Mouse (Mus musculus) heart, adult 2 months (tissue): ENCODE results near the gene Nup98. TPM values are rescaled to one million over a fixed set of nuclear protein-coding genes. Genes with fewer than 3 reads are reported as not detected.

Experiments used
- DNase-seq, 2 experiments: peaks; one replicate each; pipeline ENCODE4 v3.0.0; 2021
- H3K27ac ChIP-seq: fragments of 200-600 bp; 2 replicates; pipeline ENCODE4 v1.8.1; 2022
- H3K27me3 ChIP-seq: fragments of 200-500 bp; 2 replicates; pipeline ENCODE4 v1.6.1; 2012; ENCODE audit warnings: mild to moderate bottlenecking, low read length, inconsistent platforms, mixed read lengths; ENCODE audit not compliant: control insufficient read depth, insufficient read depth
- H3K36me3 ChIP-seq: fragments of 200-500 bp; 2 replicates; pipeline ENCODE4 v1.6.1; 2012; ENCODE audit warnings: low read length, inconsistent platforms; ENCODE audit not compliant: control insufficient read depth, insufficient read depth
- H3K4me1 ChIP-seq: fragments of 200-500 bp; 2 replicates; pipeline ENCODE4 v1.6.1; 2011; ENCODE audit warnings: low read length; ENCODE audit not compliant: control insufficient read depth, insufficient read depth
- H3K4me3 ChIP-seq: fragments of 200-600 bp; 2 replicates; pipeline ENCODE4 v1.8.1; 2022
- H3K79me2 ChIP-seq: fragments of 200-500 bp; replicated peaks from 2 replicates; pipeline ENCODE4 v1.6.1; 2012; ENCODE audit warnings: mild to moderate bottlenecking, inconsistent platforms, low read length, moderate library complexity, mixed read lengths; ENCODE audit not compliant: control insufficient read depth, insufficient read depth
- H3K9ac ChIP-seq: fragments of 200-500 bp; 2 replicates; pipeline ENCODE4 v1.6.1; 2012; ENCODE audit warnings: low read depth, mild to moderate bottlenecking, control low read depth, inconsistent platforms, low read length, mixed read lengths
- CTCF ChIP-seq: fragments of 200-600 bp; IDR thresholded peaks from 2 replicates; pipeline ENCODE4 v1.8.1; 2022; ENCODE audit warnings: antibody characterized with exemption, mild to moderate bottlenecking, moderate library complexity
- EP300 ChIP-seq: fragments of 200-500 bp; IDR thresholded peaks from 2 replicates; pipeline ENCODE4 v1.6.1; 2011; ENCODE audit warnings: low read depth, low read length, control low read depth; ENCODE audit not compliant: insufficient read depth
- POLR2A ChIP-seq: fragments of 200-500 bp; IDR thresholded peaks from 2 replicates; pipeline ENCODE4 v1.6.1; 2011; ENCODE audit warnings: mild to moderate bottlenecking, low read depth, low read length, control low read depth; ENCODE audit not compliant: insufficient read depth
- WGBS: fragments of 180-500 bp; shearing (Covaris S2); methylation state at CpG from one replicate; pipeline ENCODE4 v1.1.7; 2018; 5-methylcytosine and 5-hydroxymethylcytosine counted together
- intact Hi-C: fragments of 180-260 bp; cut with DNase I; formaldehyde crosslinking; loops from one replicate; pipeline ENCODE4 v1.15.1; 2025
- polyA plus RNA-seq: library from polyadenylated mRNA; depleted of rRNA; stranded (reverse); fragments of >200 nt; gene quantifications from 2 replicates; pipeline ENCODE4 v1.2.3, GENCODE M21; 2012
- total RNA-seq, 2 experiments: library from RNA; stranded (reverse); gene quantifications; 2 replicates each; pipeline ENCODE4 v1.2.3; 2021

Gene Nup98
- total and polyA plus RNA-seq, 3 experiments, result 9.9 to 32.9 (median 31.9) TPM

GRCm38 (mm10) chr7:102109746-102110145 lies 100.2 kb downstream of the Nup98 start:
- no peaks in the 10 kb centered on the region for H3K27me3 ChIP-seq
- H3K27ac ChIP-seq, result no peak overlapping the region
- TF ChIP-seq POLR2A (no peak), CTCF (no peak), EP300 (no peak)
- 79% methylated on average over 4 of the region's 4 CpGs for WGBS
- no peak for DNase-seq
- H3K79me2 ChIP-seq, result no peaks in the 10 kb centered on the region; the same call in 1 of the 2 replicates
- peaks cover 2% of the 10 kb centered on the region for H3K36me3 ChIP-seq
- H3K9ac ChIP-seq, result no peak overlapping the region
- no peak overlapping the region for H3K4me3 ChIP-seq
- H3K4me1 ChIP-seq, result no peaks in the 10 kb centered on the region
- intact Hi-C loops, result no loop called here

- Histone ChIP-seq H3K9ac (no peak within 1 kb of the TSS), H3K27ac (no peak within 1 kb of the TSS), H3K27me3 (no peaks in the 10 kb centered on the region), H3K79me2 (no peaks in the 10 kb centered on the region; the same call in 1 of the 2 replicates), H3K4me3 (no peak within 1 kb of the TSS), H3K4me1 (no peaks in the 10 kb centered on the region), H3K36me3 (peaks cover 2% of the 10 kb centered on the region)
- no peak for TF ChIP-seq EP300
- no peak for TF ChIP-seq POLR2A
- TF ChIP-seq CTCF, result no peak
- no peak for DNase-seq
- intact Hi-C loops, result no loop called here
- 62% methylated on average over 7 of the region's 7 CpGs for WGBS
These were observed 100.8 kb downstream of the Nup98 start, which contains the start of gene Art5 for GRCm38 (mm10) chr7:102109171-102109570. Art5 (minus strand) TSS chr7:102109489.

GRCm38 (mm10) chr7:102108206-102108605 lies 101.8 kb downstream of the Nup98 start:
- Histone ChIP-seq H3K79me2 (no peaks in the 10 kb centered on the region; the same call in 1 of the 2 replicates), H3K36me3 (peaks cover 2% of the 10 kb centered on the region), H3K27me3 (no peaks in the 10 kb centered on the region), H3K4me1 (peaks cover 2% of the 10 kb centered on the region; the same call in 1 of the 2 replicates), H3K9ac (no peak overlapping the region), H3K27ac (no peak overlapping the region), H3K4me3 (no peak overlapping the region)
- TF ChIP-seq CTCF, result no peak
- TF ChIP-seq EP300, result 0 out of 2 replicates have a peak, but pooled peaks have one; percentile 51
- TF ChIP-seq POLR2A, result peak; percentile 36; the same call in 1 of the 2 replicates
- 27% methylated on average over 1 of the region's 1 CpGs for WGBS
- peak in 1 of 2 experiments; percentile 39 for DNase-seq
- intact Hi-C loops, result no loop called here

GRCm38 (mm10) chr7:102106700-102107141 lies 103.3 kb downstream of the Nup98 start:
- WGBS, result 10% methylated on average over 23 of the region's 23 CpGs
- H3K36me3 ChIP-seq, result peaks cover 2% of the 10 kb centered on the region
- H3K27me3 ChIP-seq, result no peaks in the 10 kb centered on the region
- H3K27ac ChIP-seq, result no peak overlapping the region
- peak; percentile 47 to 50 for DNase-seq
- peaks cover 2% of the 10 kb centered on the region; the same call in 1 of the 2 replicates for H3K4me1 ChIP-seq
- H3K9ac ChIP-seq, result peak overlapping the region; percentile 8; the same call in 1 of the 2 replicates
- intact Hi-C loops, result no loop called here
- H3K4me3 ChIP-seq, result no peak overlapping the region
- H3K79me2 ChIP-seq, result no peaks in the 10 kb centered on the region; the same call in 1 of the 2 replicates
- TF ChIP-seq POLR2A, result no peak
- TF ChIP-seq EP300, result no peak
- TF ChIP-seq CTCF, result no peak

GRCm38 (mm10) chr7:102104126-102104525 lies 105.8 kb downstream of the Nup98 start:
- Histone ChIP-seq H3K4me3 (peak overlapping the region; percentile 36; the same call in 1 of the 2 replicates), H3K27ac (no peak overlapping the region), H3K79me2 (no peaks in the 10 kb centered on the region; the same call in 1 of the 2 replicates), H3K36me3 (peaks cover 2% of the 10 kb centered on the region), H3K9ac (no peak overlapping the region), H3K4me1 (peaks cover 7% of the 10 kb centered on the region), H3K27me3 (no peaks in the 10 kb centered on the region)
- TF ChIP-seq CTCF (no peak), POLR2A (no peak), EP300 (no peak)
- WGBS, result 31% methylated on average over 5 of the region's 5 CpGs
- DNase-seq, result no peak
- intact Hi-C loops, result no loop called here

GRCm38 (mm10) chr7:102103555-102103954 lies 106.4 kb downstream of the Nup98 start:
- H3K27me3 ChIP-seq, result no peaks in the 10 kb centered on the region
- no peak overlapping the region for H3K9ac ChIP-seq
- TF ChIP-seq EP300 (no peak), CTCF (no peak), POLR2A (no peak)
- intact Hi-C loops, result no loop called here
- H3K4me3 ChIP-seq, result peak overlapping the region; percentile 36; the same call in 1 of the 2 replicates
- no peak for DNase-seq
- no peak overlapping the region for H3K27ac ChIP-seq
- 62% methylated on average over 2 of the region's 2 CpGs for WGBS
- H3K4me1 ChIP-seq, result peaks cover 7% of the 10 kb centered on the region
- H3K36me3 ChIP-seq, result peaks cover 2% of the 10 kb centered on the region
- no peaks in the 10 kb centered on the region; the same call in 1 of the 2 replicates for H3K79me2 ChIP-seq
